Mouse (Mus musculus) ES-Bruce4 (cell line): Measurements from ENCODE around the gene Myo15. TPM values are rescaled to one million over a fixed set of nuclear protein-coding genes. Genes with fewer than 3 reads are reported as not detected.

Experiments
- H3K27ac ChIP-seq: 2 replicates; pipeline ENCODE4 v1.5.1; 2012; ENCODE audit warnings: low read length, inconsistent platforms; ENCODE audit not compliant: insufficient read depth
- H3K27me3 ChIP-seq: 2 replicates; pipeline ENCODE4 v1.6.1; 2012; ENCODE audit warnings: mild to moderate bottlenecking, low read length, inconsistent platforms; ENCODE audit not compliant: control insufficient read depth, poor library complexity, insufficient read depth, severe bottlenecking
- H3K36me3 ChIP-seq: 2 replicates; pipeline ENCODE4 v1.6.1; 2012; ENCODE audit warnings: inconsistent platforms, mild to moderate bottlenecking, low read length, moderate library complexity; ENCODE audit not compliant: control insufficient read depth, poor library complexity, insufficient read depth, severe bottlenecking
- H3K4me1 ChIP-seq: one replicate; pipeline ENCODE4 v1.8.1; 2011; ENCODE audit warnings: low read length; ENCODE audit not compliant: control insufficient read depth, insufficient read depth
- H3K4me3 ChIP-seq: 2 replicates; pipeline ENCODE4 v1.5.1; 2011; ENCODE audit warnings: low read depth, mild to moderate bottlenecking, low read length
- H3K9ac ChIP-seq: 2 replicates; pipeline ENCODE4 v1.6.1; 2012; ENCODE audit warnings: low read depth, mild to moderate bottlenecking, inconsistent platforms; ENCODE audit not compliant: poor library complexity, severe bottlenecking
- H3K9me3 ChIP-seq: replicated peaks from 2 replicates; pipeline ENCODE4 v1.6.1; 2012; ENCODE audit warnings: mild to moderate bottlenecking, low read length, inconsistent platforms; ENCODE audit not compliant: control insufficient read depth, poor library complexity, insufficient read depth, severe bottlenecking
- CTCF ChIP-seq: IDR thresholded peaks from one replicate; pipeline ENCODE4 v1.8.1; 2011; ENCODE audit warnings: low read depth, low read length
- EP300 ChIP-seq: IDR thresholded peaks from 2 replicates; pipeline ENCODE4 v1.6.1; 2011; ENCODE audit warnings: low read depth, low read length; ENCODE audit not compliant: insufficient read depth
- POLR2A ChIP-seq: IDR thresholded peaks from one replicate; pipeline ENCODE4 v1.8.1; 2011; ENCODE audit warnings: low read length; ENCODE audit not compliant: insufficient read depth
- polyA plus RNA-seq: library from polyadenylated mRNA; stranded (reverse); fragments of >200 nt; gene quantifications from 2 replicates; pipeline ENCODE4 v1.2.4, GENCODE M21; 2011; ENCODE audit warnings: low read depth; ENCODE audit not compliant: missing spikeins, insufficient read depth, insufficient read length

Myo15 gene
- polyA plus RNA-seq, 1 experiment = 0.37 TPM

DNA sequence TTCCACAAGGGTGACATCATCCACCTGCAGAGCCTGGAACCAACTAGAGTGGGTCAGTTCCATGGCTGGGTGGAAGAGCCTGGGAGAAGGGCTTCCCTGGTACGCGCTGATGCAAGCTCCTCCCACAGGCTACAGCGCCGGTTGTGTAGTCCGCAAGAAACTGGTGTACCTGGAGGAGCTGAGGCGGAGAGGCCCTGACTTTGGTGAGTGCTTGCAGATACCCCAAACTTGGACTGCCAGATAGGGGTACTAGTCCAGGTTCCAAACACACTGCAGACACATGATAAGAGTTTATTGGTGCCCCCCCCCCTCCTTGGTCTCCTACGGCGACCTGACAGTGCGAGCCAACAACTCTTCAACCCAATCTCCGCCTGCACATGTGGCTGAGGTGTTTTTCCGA, 39.8 kb downstream of the Myo15 start:
- H3K36me3 ChIP-seq = no peaks in the 10 kb centered on the region
- H3K9ac ChIP-seq = peak overlapping the region; percentile 49
- no peaks in the 10 kb centered on the region for H3K27me3 ChIP-seq
- TF ChIP-seq POLR2A = no peak
- TF ChIP-seq CTCF = no peak
- TF ChIP-seq EP300 = no peak
- no peaks in the 10 kb centered on the region for H3K4me1 ChIP-seq
- no peaks in the 10 kb centered on the region for H3K9me3 ChIP-seq
- H3K4me3 ChIP-seq = peak overlapping the region; percentile 45
- H3K27ac ChIP-seq = no peak overlapping the region

GRCm38 (mm10) chr11:60509500-60509899, 40.4 kb downstream of the Myo15 start:
- Histone ChIP-seq H3K27ac (no peak overlapping the region), H3K9ac (peak overlapping the region; percentile 49), H3K27me3 (no peaks in the 10 kb centered on the region), H3K9me3 (no peaks in the 10 kb centered on the region), H3K4me3 (peak overlapping the region; percentile 45), H3K4me1 (no peaks in the 10 kb centered on the region), H3K36me3 (no peaks in the 10 kb centered on the region)
- TF ChIP-seq POLR2A = no peak
- TF ChIP-seq EP300 = no peak
- no peak for TF ChIP-seq CTCF

DNA sequence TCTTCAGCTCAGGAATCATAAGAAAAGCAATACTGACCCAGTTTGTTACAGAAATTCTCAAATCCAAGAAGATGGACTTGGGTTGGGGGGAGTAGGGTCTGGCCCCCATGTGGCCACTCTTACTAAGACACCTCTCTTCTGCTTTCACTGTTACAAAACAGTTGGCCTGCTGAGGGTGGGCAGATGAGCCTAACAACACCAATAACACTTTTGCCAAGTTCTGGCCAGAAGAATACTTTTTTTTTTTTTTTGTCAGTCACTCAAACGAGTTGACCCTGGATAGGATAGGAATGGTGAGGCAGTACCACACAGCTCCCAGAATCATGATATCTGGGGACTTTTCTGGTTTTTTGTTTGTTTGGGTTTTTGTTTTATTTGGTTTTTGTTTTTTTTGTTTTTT, 42.8 kb downstream of the Myo15 start:
- Histone ChIP-seq H3K36me3 (no peaks in the 10 kb centered on the region), H3K4me1 (no peaks in the 10 kb centered on the region), H3K27ac (no peak overlapping the region), H3K27me3 (no peaks in the 10 kb centered on the region), H3K4me3 (no peak overlapping the region), H3K9ac (no peak overlapping the region), H3K9me3 (no peaks in the 10 kb centered on the region)
- TF ChIP-seq POLR2A = no peak
- no peak for TF ChIP-seq EP300
- TF ChIP-seq CTCF = no peak

GRCm38 (mm10) chr11:60512520-60512919, 43.4 kb downstream of the Myo15 start:
- Histone ChIP-seq H3K4me3 (no peak overlapping the region), H3K9ac (no peak overlapping the region), H3K4me1 (no peaks in the 10 kb centered on the region), H3K27me3 (no peaks in the 10 kb centered on the region), H3K9me3 (no peaks in the 10 kb centered on the region), H3K27ac (no peak overlapping the region), H3K36me3 (no peaks in the 10 kb centered on the region)
- TF ChIP-seq EP300 (no peak), CTCF (peak; percentile 18)

DNA sequence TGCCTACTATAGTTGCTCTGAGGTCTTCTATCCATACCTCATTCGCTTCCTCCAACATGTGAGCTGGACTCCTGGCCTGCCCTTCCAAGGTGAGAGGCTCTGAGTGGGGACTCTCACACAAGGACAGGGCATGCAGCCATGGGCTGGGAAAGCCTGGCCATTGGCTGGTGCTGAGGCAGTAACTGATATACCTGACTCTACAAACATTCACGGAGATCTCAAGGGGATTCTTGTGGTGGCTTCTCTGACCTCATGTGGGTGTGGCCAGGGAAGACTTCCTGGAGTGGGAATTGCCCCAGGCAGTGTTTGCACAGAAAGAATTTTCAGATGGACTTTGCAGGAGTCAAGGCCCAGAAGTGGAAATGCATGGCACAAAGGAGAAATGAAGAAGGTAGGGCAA, 45.8 kb downstream of the Myo15 start:
- Histone ChIP-seq H3K9ac (no peak overlapping the region), H3K36me3 (no peaks in the 10 kb centered on the region), H3K4me1 (no peaks in the 10 kb centered on the region), H3K27me3 (no peaks in the 10 kb centered on the region), H3K9me3 (no peaks in the 10 kb centered on the region), H3K4me3 (no peak overlapping the region), H3K27ac (no peak overlapping the region)
- TF ChIP-seq CTCF = no peak

DNA sequence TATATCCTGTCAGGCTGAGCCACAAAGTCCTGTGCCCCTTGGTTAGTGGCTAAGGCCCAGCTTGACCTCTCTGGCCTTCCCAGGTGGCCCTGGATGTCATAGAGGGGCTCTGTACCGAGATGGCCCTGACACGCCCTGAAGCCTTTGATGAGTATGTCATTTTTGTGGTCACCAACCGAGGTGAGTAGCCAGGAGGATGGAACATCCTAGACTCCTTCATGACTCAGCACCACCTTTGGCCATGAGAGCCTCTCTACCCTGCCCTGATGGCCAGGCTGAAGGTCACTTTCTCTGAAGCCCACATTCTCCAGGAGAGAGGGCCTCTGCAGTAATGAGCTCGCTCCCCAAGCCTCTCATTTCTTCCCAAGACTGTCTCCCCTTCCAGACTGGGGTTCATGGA, 49.2 kb downstream of the Myo15 start:
- Histone ChIP-seq H3K4me3 (no peak overlapping the region), H3K27me3 (no peaks in the 10 kb centered on the region), H3K9ac (no peak overlapping the region), H3K9me3 (no peaks in the 10 kb centered on the region), H3K4me1 (no peaks in the 10 kb centered on the region), H3K36me3 (no peaks in the 10 kb centered on the region), H3K27ac (no peak overlapping the region)
- TF ChIP-seq POLR2A (no peak), EP300 (no peak), CTCF (no peak)

- TF ChIP-seq POLR2A (no peak), EP300 (no peak), CTCF (no peak)
- Histone ChIP-seq H3K9ac (no peak overlapping the region), H3K27me3 (no peaks in the 10 kb centered on the region), H3K27ac (no peak overlapping the region), H3K4me1 (no peaks in the 10 kb centered on the region), H3K4me3 (no peak overlapping the region), H3K9me3 (no peaks in the 10 kb centered on the region), H3K36me3 (no peaks in the 10 kb centered on the region)
These were observed 52.9 kb downstream of the Myo15 start for GRCm38 (mm10) chr11:60522027-60522426.
